Mouse (Mus musculus) mature B cell (primary cell): ENCODE results near the gene Slc12a7.
"Not testable (repeated sequence)": the region's sequence is repeated elsewhere in the genome, so short reads cannot be mapped to it uniquely, and the experiment has no call there.

Experiments
- in situ Hi-C: fragments of 300-500 bp; cut with MboI; formaldehyde crosslinking; loops from 2 replicates; pipeline ENCODE4 v1.14.3; 2019

Gene Slc12a7

GRCm38 (mm10) chr13:73732742-73733700 is at the start of gene Slc12a7:
Slc12a7 (plus strand) TSS chr13:73733094.
- in situ Hi-C loops: no loop called here

- in situ Hi-C loops: no loop called here
These were observed 49.2 kb upstream of the Slc12a7 start for GRCm38 (mm10) chr13:73683682-73684081.

GRCm38 (mm10) chr13:73684412-73684811 is 48.5 kb upstream of the Slc12a7 start:
- in situ Hi-C loops: no loop called here

- in situ Hi-C loops: no loop called here
These were observed 47.4 kb upstream of the Slc12a7 start for GRCm38 (mm10) chr13:73685502-73685901.

GRCm38 (mm10) chr13:73687601-73688000 is 45.3 kb upstream of the Slc12a7 start:
- in situ Hi-C loops: no loop called here

- in situ Hi-C loops: no loop called here
These were observed 44.0 kb upstream of the Slc12a7 start for GRCm38 (mm10) chr13:73688934-73689333.

- in situ Hi-C loops: no loop called here
These were observed 40.5 kb upstream of the Slc12a7 start for GRCm38 (mm10) chr13:73692249-73692868.

- in situ Hi-C loops: no loop called here
These were observed 39.6 kb upstream of the Slc12a7 start for GRCm38 (mm10) chr13:73693333-73693732.

- in situ Hi-C loops: no loop called here
These were observed 37.9 kb upstream of the Slc12a7 start for GRCm38 (mm10) chr13:73694972-73695371.

GRCm38 (mm10) chr13:73696529-73696928 is 36.4 kb upstream of the Slc12a7 start:
- in situ Hi-C loops: no loop called here

GRCm38 (mm10) chr13:73699714-73700113 is 33.2 kb upstream of the Slc12a7 start:
- in situ Hi-C loops: no loop called here

GRCm38 (mm10) chr13:73700554-73700953 is 32.3 kb upstream of the Slc12a7 start:
- in situ Hi-C loops: no loop called here

- in situ Hi-C loops: no loop called here
These were observed 31.6 kb upstream of the Slc12a7 start for GRCm38 (mm10) chr13:73701161-73701883.

GRCm38 (mm10) chr13:73702776-73703175 is 30.1 kb upstream of the Slc12a7 start:
- in situ Hi-C loops: no loop called here

- in situ Hi-C loops: not testable (repeated sequence)
These were observed 29.4 kb upstream of the Slc12a7 start for GRCm38 (mm10) chr13:73703486-73703885.

GRCm38 (mm10) chr13:73704694-73705325 is 28.1 kb upstream of the Slc12a7 start, which contains the start of gene Slc6a19:
Slc6a19 (minus strand) TSS chr13:73704865.
- in situ Hi-C loops: no loop called here

GRCm38 (mm10) chr13:73709491-73709890 is 23.4 kb upstream of the Slc12a7 start:
- in situ Hi-C loops: no loop called here

- in situ Hi-C loops: no loop called here
These were observed 21.7 kb upstream of the Slc12a7 start for GRCm38 (mm10) chr13:73711221-73711620.

- in situ Hi-C loops: no loop called here
These were observed 21.1 kb upstream of the Slc12a7 start for GRCm38 (mm10) chr13:73711803-73712202.

- in situ Hi-C loops: no loop called here
These were observed 20.7 kb upstream of the Slc12a7 start for GRCm38 (mm10) chr13:73712228-73712627.

GRCm38 (mm10) chr13:73713204-73713603 is 19.7 kb upstream of the Slc12a7 start:
- in situ Hi-C loops: no loop called here

- in situ Hi-C loops: no loop called here
These were observed 18.9 kb upstream of the Slc12a7 start for GRCm38 (mm10) chr13:73714020-73714419.
